Comparison of ENCODE assay signal across 12 mouse cellular contexts in genomic region chr14:101976021-101976685, GRCm38 (mm10).
A peak's percentile ranks its signal among the peaks of the same experiment; 100 is the strongest.
DNase-seq lines count a peak whose midpoint lies in the region.
"Had no signal": no experiment of that assay in that cellular context is flagged by ENCODE, and none has a peak within 500 bp of the region (broad histone marks: within the 10 kb centered on the region; RNA-seq: fewer than 3 reads in every experiment).

No protein-coding gene starts in this region.

- DNase-seq in gastrocnemius, postnatal 10 days = peak; percentile 7
- DNase-seq in gastrocnemius, adult 8-10 months (ENCODE audit: low spot score in 2 of 2) = no peak
- DNase-seq in brain, adult 2 months (ENCODE audit: low read depth, low spot score) = peak; percentile 54
- DNase-seq in cerebellum, adult 11 months = peak; percentile 22
- peak; percentile 35 for DNase-seq in cerebellum, adult 9-11 months
- DNase-seq in urinary bladder, postnatal 10 days (ENCODE audit: low spot score) = no peak
- DNase-seq in kidney, postnatal 14 days = no peak
- no peak for DNase-seq in urinary bladder, postnatal 25 days (ENCODE audit: low spot score)
- DNase-seq: adrenal gland, adult 8-10 months; heart, adult 2 months; kidney, adult 18-20 months; liver, postnatal 0 days had no signal

Comparison
In these comparisons a context has a peak if more than half of its experiments do, and no peak if none do; other contexts are left out.
1. DNase-seq: peak in gastrocnemius, postnatal 10 days (single experiment), brain, adult 2 months (single experiment), cerebellum, adult 11 months (single experiment) and cerebellum, adult 9-11 months (single experiment); none in gastrocnemius, adult 8-10 months (0 of 2), urinary bladder, postnatal 10 days (single experiment), kidney, postnatal 14 days (single experiment) and urinary bladder, postnatal 25 days (single experiment).